Mouse (Mus musculus) yolk sac, embryonic 10.5 days (tissue): ENCODE data around the gene Ccnb2.
"Not testable (repeated sequence)": the region's sequence is repeated elsewhere in the genome, so short reads cannot be mapped to it uniquely, and the experiment has no call there.

Source experiments
- DNase-seq: peaks from one replicate; pipeline ENCODE4 v3.0.0-alpha.2; 2017; ENCODE audit warnings: low spot score

Ccnb2 gene

GRCm38 (mm10) chr9:70421257-70422056 lies at the start of gene Ccnb2:
Ccnb2 (minus strand) TSS chr9:70421547.
- peak; percentile 92 for DNase-seq

GRCm38 (mm10) chr9:70463091-70463490 lies 41.7 kb upstream of the Ccnb2 start:
- not testable (repeated sequence) for DNase-seq

DNA sequence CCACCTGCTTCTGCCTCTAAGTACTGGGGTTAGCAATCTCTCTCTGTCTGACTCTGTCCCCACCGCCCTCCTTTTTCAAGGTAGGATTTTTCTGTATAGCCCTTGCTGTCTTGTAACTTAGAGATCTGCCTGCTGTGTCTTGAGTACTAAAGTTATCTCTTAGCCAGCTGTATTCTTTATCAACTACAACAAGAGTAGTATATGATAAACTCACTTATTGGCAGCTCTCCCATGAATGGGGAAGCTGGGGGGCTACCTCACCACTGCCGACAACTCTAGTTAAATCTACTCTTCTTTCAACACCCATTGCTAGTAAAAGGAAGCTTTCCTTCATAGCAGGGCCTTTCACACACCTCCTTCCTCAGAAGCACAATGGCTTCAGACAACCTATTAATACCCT lies 31.0 kb upstream of the Ccnb2 start:
- no peak for DNase-seq

DNA sequence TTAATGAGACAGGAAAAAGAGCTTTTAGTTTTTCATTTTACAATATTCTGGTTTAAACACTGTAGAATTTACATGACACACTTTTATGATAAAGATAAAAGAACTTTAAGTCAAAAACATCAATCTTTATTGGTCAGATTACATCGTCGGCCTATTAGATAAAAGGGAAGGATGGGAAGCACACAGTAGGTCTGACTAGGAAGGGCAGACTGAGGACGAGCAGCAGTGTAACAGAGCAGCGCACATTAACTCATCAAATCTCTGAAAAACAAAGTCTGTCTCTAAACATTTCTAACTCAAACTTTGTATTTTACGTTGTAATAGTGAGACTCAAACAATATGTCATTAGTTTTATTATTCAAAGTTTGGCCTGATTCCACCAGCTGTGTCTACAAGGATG lies 27.7 kb upstream of the Ccnb2 start:
- no peak for DNase-seq

DNA sequence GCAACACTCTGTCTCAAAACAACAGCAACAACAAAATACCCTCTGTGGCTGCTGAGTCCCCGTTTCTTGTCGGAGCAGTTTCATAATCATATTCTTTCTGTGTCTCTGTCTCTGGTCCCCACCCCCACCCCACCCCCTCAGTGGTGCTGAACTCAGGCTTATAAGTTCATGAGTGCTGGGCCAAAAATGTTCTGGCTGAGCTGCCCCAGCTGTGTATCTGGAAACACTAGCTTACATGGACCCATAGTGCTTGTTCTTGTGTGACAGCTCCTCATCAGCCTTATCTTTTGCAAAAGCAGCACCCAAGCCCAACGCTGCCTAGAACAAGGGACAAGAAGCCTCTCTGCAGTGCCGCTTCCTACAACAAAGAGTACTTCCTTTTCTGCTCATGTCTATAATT lies 18.6 kb upstream of the Ccnb2 start:
- DNase-seq: no peak

GRCm38 (mm10) chr9:70422661-70423060 lies 1.3 kb upstream of the Ccnb2 start:
- no peak for DNase-seq

DNA sequence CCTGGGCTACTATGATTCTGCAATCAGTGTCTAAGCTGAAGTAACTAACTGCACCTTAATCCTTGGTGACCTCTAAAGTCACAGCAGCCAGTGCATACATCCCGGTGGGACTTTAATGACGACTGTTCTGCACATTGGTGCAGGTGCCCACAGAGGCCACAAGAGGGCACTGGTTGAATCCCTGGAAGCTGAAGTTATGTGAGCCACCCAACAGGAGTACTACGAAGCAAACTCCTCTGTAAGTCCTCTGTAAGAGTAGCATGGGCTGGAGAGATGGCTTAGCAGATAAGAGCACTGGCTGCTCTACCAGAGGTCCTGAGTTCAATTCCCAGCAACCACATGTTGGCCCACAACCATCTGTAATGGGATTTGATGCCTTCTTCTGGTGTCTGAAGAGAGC lies 4.9 kb downstream of the Ccnb2 start:
- DNase-seq: peak; percentile 11

DNA sequence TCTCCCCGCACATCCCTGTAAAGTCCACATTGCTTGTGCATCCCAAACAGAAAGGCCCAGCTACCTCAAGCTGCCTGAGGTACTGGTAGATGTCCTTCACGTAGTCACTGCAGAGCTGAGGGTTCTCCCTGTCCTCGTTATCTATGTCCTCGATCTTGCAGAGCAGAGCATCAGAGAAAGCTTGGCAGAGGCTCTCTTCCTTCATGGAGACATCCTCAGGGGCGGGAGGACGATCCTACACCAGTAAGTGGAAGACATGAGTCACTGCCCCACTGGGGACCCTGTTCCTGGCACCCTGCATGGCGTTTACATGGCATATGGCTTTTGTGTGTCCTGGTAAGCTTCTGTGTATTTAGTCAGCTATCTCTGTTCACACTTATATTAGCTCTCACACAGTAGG lies 8.3 kb downstream of the Ccnb2 start:
- no peak for DNase-seq

DNA sequence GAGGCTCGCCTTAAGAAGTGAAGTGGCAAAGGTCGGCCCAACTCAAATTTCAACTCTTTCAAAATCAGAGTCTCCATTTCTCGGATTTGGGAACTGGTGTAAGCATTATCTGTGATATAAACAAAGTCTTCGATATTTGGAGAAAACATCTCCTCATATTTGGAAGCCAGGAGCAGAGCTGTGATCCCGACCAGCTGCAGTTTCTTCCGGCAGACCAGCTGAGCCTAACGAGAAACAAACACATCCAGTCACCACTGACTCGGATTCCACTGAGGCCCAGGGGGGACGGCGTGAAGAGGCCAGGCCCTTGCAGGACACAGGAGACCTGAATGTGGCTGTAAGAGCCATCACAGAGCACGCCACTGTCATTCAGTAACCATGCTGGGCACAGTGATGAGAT lies 10.7 kb downstream of the Ccnb2 start:
- DNase-seq: no peak

GRCm38 (mm10) chr9:70409743-70410142 lies 11.6 kb downstream of the Ccnb2 start:
- no peak for DNase-seq

- no peak for DNase-seq
These were observed 12.6 kb downstream of the Ccnb2 start for GRCm38 (mm10) chr9:70408791-70409190.

- DNase-seq: no peak
These were observed 14.8 kb downstream of the Ccnb2 start for GRCm38 (mm10) chr9:70406596-70406995.

DNA sequence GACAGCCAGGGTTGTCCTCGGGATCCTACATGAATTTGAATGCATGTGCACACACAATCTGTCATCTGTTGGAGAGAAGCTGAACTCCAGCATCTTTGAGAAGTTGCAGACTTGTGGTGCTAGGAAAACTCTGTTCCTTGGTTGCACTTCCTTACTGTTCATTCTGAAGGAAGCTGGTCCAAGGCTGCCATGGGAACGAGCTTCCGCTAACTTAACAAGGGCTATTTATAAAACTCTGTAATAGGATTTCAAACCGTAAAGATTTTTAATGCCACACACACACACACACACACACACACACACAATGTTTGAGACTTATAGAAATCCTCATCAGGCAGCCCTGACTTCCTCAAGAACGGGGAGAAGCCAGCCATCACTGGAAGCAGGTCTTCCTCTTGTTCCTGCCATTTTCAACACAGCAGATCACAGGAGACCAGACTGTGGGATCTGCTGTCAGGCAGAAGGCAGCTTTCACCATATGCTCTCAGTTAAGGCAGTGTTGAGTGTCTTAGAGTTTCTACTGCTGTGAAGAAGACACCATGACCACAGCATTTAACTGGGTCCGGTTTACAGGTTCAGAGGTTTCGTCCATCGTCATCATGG lies 19.3 kb downstream of the Ccnb2 start:
- DNase-seq: no peak

GRCm38 (mm10) chr9:70396083-70396482 lies 25.3 kb downstream of the Ccnb2 start:
- DNase-seq: no peak

GRCm38 (mm10) chr9:70395617-70396016 lies 25.7 kb downstream of the Ccnb2 start:
- DNase-seq: peak; percentile 17

GRCm38 (mm10) chr9:70392563-70392907 lies 28.8 kb downstream of the Ccnb2 start:
- DNase-seq: peak; percentile 8

GRCm38 (mm10) chr9:70391660-70392562 lies 29.4 kb downstream of the Ccnb2 start:
- DNase-seq: no peak

DNA sequence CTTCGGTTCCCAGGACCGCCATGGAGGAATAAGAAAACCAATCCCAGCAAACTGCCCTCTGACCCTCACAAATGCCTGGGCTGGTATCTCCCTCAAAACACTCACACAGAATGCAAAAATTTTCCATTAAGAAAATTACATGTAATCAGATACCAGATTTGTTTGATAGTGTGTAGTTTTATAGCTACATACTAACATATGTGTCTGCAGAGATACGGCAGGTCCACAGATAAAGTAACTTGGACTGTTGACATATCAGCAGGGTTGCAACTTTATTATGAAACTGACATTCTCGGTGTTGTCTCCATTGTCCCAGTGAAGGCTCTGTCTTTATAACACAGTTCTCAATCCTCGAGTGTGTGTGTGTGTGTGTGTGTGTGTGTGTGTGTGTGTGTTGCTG lies 30.3 kb downstream of the Ccnb2 start:
- DNase-seq: no peak

- no peak for DNase-seq
These were observed 31.8 kb downstream of the Ccnb2 start for GRCm38 (mm10) chr9:70389548-70389947.

- no peak for DNase-seq
These were observed 33.8 kb downstream of the Ccnb2 start for GRCm38 (mm10) chr9:70387410-70388119.

- DNase-seq: no peak
These were observed 36.2 kb downstream of the Ccnb2 start for GRCm38 (mm10) chr9:70384958-70385728.
